Mouse (Mus musculus) midbrain, postnatal 0 days (tissue): ENCODE data around the gene Lhx9. TPM values are rescaled to one million over a fixed set of nuclear protein-coding genes. Genes with fewer than 3 reads are reported as not detected.

Experiments used
- ATAC-seq: fragments of 200-750 bp; cut with Nextera tagmentation; 2 replicates; pipeline ENCODE4 v1.8.0; 2017; ENCODE audit warnings: moderate number of reproducible peaks, mild to moderate bottlenecking, moderate TSS enrichment, moderate library complexity; ENCODE audit not compliant: low FRiP score
- DNase-seq: peaks from one replicate; pipeline ENCODE4 v3.0.0-alpha.2; 2015; ENCODE audit warnings: low spot score
- H3K27ac ChIP-seq: fragments of 300-500 bp; sonication (generic); 2 replicates; pipeline ENCODE4 v1.5.1; 2014; ENCODE audit warnings: low read depth, mild to moderate bottlenecking, low read length, mixed read lengths
- H3K27me3 ChIP-seq: fragments of 300-500 bp; sonication (generic); 2 replicates; pipeline ENCODE4 v1.6.1; 2014; ENCODE audit warnings: low read length, control low read depth, mixed read lengths; ENCODE audit not compliant: insufficient read depth
- H3K36me3 ChIP-seq: fragments of 300-500 bp; sonication (generic); 2 replicates; pipeline ENCODE4 v1.6.1; 2014; ENCODE audit warnings: low read length, control low read depth, mixed read lengths; ENCODE audit not compliant: insufficient read depth
- H3K4me1 ChIP-seq: fragments of 300-500 bp; sonication (generic); 2 replicates; pipeline ENCODE4 v1.6.1; 2014; ENCODE audit warnings: mild to moderate bottlenecking, control low read depth, antibody characterized with exemption, low read length, mixed read lengths; ENCODE audit not compliant: insufficient read depth
- H3K4me2 ChIP-seq: fragments of 300-500 bp; sonication (generic); 2 replicates; pipeline ENCODE4 v1.6.1; 2014; ENCODE audit warnings: low read depth, mild to moderate bottlenecking, low read length, mixed read lengths; ENCODE audit not compliant: poor library complexity, severe bottlenecking
- H3K4me3 ChIP-seq: fragments of 300-500 bp; sonication (generic); 2 replicates; pipeline ENCODE4 v1.5.1; 2014; ENCODE audit warnings: low read depth, mild to moderate bottlenecking, low read length, moderate library complexity
- H3K9ac ChIP-seq: fragments of 300-500 bp; sonication (generic); replicated peaks from 2 replicates; pipeline ENCODE4 v1.6.1; 2014; ENCODE audit warnings: mild to moderate bottlenecking, low read length, moderate library complexity, mixed read lengths; ENCODE audit not compliant: poor library complexity, severe bottlenecking
- H3K9me3 ChIP-seq: fragments of 300-500 bp; sonication (generic); 2 replicates; pipeline ENCODE4 v1.6.1; 2016; ENCODE audit warnings: low read length, control low read depth
- CTCF ChIP-seq: IDR thresholded peaks from 2 replicates; pipeline ENCODE4 v1.5.1; 2016; ENCODE audit warnings: antibody characterized with exemption, mild to moderate bottlenecking
- WGBS: fragments of 180-500 bp; shearing (Covaris S2); extraction: QIAGEN DNeasy Blood & Tissue Kit; methylation state at CpG from one replicate; pipeline ENCODE4 v1.1.7; 2014; 5-methylcytosine and 5-hydroxymethylcytosine counted together
- polyA plus RNA-seq: library from polyadenylated mRNA; unstranded; fragments of >200 nt; fragmentation: Nextera tagmentation; extraction: Ambion mirVana; gene quantifications from 2 replicates; pipeline ENCODE4 v1.2.1, GENCODE M21; 2015
- total RNA-seq: library from RNA; depleted of rRNA; stranded (reverse); fragments of >200 nt; gene quantifications from 2 replicates; pipeline ENCODE4 v1.2.3, GENCODE M21; 2014; rRNA removed

Lhx9 gene
- total and polyA plus RNA-seq, 2 experiments from 2014 or later, result 76.9 to 129 TPM

- no peak for ATAC-seq
- no peaks in the 10 kb centered on the region for H3K36me3 ChIP-seq
- WGBS, result 62% methylated on average over 3 of the region's 3 CpGs
- no peak overlapping the region for H3K4me3 ChIP-seq
- H3K9ac ChIP-seq, result no peak overlapping the region
- no peaks in the 10 kb centered on the region for H3K4me1 ChIP-seq
- H3K27ac ChIP-seq, result no peak overlapping the region
- no peak for DNase-seq
- TF ChIP-seq CTCF, result no peak
- H3K27me3 ChIP-seq, result no peaks in the 10 kb centered on the region
- H3K9me3 ChIP-seq, result no peaks in the 10 kb centered on the region
- no peak overlapping the region for H3K4me2 ChIP-seq
These were observed 47.1 kb downstream of the Lhx9 start for GRCm38 (mm10) chr1:138801296-138801695.

DNA sequence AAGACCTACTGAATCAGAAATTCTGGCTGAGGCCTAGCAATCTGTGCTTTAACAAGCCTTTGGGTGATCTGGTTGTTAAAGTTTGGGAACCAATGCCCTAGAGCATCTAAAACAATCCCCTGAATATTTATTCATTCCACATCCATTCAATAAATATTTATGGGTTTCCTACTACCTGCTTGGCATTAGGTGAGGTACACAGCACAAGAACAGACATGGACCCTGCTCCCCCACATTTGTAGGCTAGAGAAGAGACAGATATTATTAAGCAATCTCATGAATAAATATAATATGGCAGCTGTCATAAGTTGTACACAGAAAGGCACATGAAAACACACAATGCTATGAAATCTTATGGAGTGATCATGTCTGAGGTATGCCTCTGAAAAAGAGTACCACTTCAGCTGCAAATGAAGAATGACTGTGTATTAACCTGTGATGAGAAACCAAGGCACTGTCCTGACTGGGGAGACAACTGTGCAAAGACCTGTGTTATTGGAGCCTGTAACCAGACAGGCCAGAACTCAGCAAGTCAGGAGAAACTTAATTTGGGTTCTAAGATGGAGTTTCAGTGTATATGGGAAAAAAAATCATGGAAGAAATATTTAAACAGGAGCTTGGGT lies 48.6 kb downstream of the Lhx9 start:
- TF ChIP-seq CTCF, result no peak
- H3K9me3 ChIP-seq, result no peaks in the 10 kb centered on the region
- H3K27me3 ChIP-seq, result no peaks in the 10 kb centered on the region
- no peak overlapping the region for H3K4me3 ChIP-seq
- H3K4me2 ChIP-seq, result no peak overlapping the region
- no peaks in the 10 kb centered on the region for H3K36me3 ChIP-seq
- no peak for ATAC-seq
- H3K9ac ChIP-seq, result no peak overlapping the region
- no peak for DNase-seq
- H3K27ac ChIP-seq, result no peak overlapping the region
- H3K4me1 ChIP-seq, result no peaks in the 10 kb centered on the region

- 92% methylated on average over 5 of the region's 5 CpGs for WGBS
- DNase-seq (no peak), ATAC-seq (no peak)
- Histone ChIP-seq H3K4me2 (no peak overlapping the region), H3K27ac (no peak overlapping the region), H3K4me1 (no peaks in the 10 kb centered on the region), H3K27me3 (no peaks in the 10 kb centered on the region), H3K9me3 (no peaks in the 10 kb centered on the region), H3K36me3 (no peaks in the 10 kb centered on the region), H3K4me3 (no peak overlapping the region), H3K9ac (no peak overlapping the region)
- TF ChIP-seq CTCF, result no peak
These were observed 50.3 kb downstream of the Lhx9 start for GRCm38 (mm10) chr1:138798110-138798509.

DNA sequence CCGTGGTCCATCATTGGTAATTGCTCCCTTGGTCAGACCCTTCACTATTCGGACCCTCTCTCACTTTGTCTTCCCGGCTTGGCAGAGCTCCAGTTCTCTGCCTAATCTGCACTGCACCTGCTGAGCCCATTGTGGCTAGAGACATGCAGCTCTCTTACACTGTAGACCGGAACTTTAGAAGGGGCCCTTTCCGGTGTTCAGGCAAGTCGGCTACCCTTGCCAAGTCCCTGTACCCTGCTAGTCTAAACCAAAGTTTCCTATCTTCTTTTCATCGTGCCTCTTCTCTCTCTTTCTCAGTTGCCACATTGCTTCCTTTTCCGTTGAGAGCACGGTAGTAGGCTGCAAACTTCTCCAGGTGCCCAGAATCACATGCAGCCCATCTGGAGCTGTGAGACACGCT lies 62.5 kb downstream of the Lhx9 start:
- DNase-seq (no peak), ATAC-seq (no peak)
- Histone ChIP-seq H3K27ac (no peak overlapping the region), H3K9me3 (no peaks in the 10 kb centered on the region), H3K4me2 (no peak overlapping the region), H3K36me3 (no peaks in the 10 kb centered on the region), H3K4me3 (no peak overlapping the region), H3K27me3 (no peaks in the 10 kb centered on the region), H3K9ac (no peak overlapping the region), H3K4me1 (no peaks in the 10 kb centered on the region)
- no peak for TF ChIP-seq CTCF
- WGBS, result 44% methylated on average over 10 of the region's 10 CpGs

GRCm38 (mm10) chr1:138784019-138784418 lies 64.4 kb downstream of the Lhx9 start:
- TF ChIP-seq CTCF, result no peak
- Histone ChIP-seq H3K36me3 (no peaks in the 10 kb centered on the region), H3K4me1 (no peaks in the 10 kb centered on the region), H3K4me2 (no peak overlapping the region), H3K4me3 (no peak overlapping the region), H3K9me3 (no peaks in the 10 kb centered on the region), H3K27me3 (no peaks in the 10 kb centered on the region), H3K9ac (no peak overlapping the region), H3K27ac (no peak overlapping the region)
- no peak for DNase-seq
- ATAC-seq, result no peak
- 84% methylated on average over 5 of the region's 5 CpGs for WGBS

Other genes with a start within 250 kb of the Lhx9 start
- gene Nek7, start 228.4 kb downstream of the Lhx9 start, total RNA-seq, result 19.7 and 25.7 TPM in 2 replicates
- 22.4 and 24.0 TPM in 2 replicates for gene Nek7, start 228.4 kb downstream of the Lhx9 start, polyA plus RNA-seq
- 35.6 and 68.9 TPM in 2 replicates for gene 2310009B15Rik, start 8.3 kb upstream of the Lhx9 start, total RNA-seq
- gene 2310009B15Rik, start 8.3 kb upstream of the Lhx9 start, polyA plus RNA-seq, result 49.7 and 50.9 TPM in 2 replicates
- 16.6 and 19.8 TPM in 2 replicates for gene Dennd1b, start 114.9 kb upstream of the Lhx9 start, total RNA-seq
- 7.8 and 8.9 TPM in 2 replicates for gene Dennd1b, start 114.9 kb upstream of the Lhx9 start, polyA plus RNA-seq